Mouse (Mus musculus) megakaryocyte, embryonic 14.5 days (primary cell): Measurements from ENCODE around the gene Gm17509.

ENCODE experiments used
- FLI1 ChIP-seq: IDR thresholded peaks from 2 replicates; pipeline ENCODE4 v1.6.1; 2012; ENCODE audit warnings: low read length, inconsistent platforms, mixed read lengths
- GATA1 ChIP-seq: IDR thresholded peaks from 3 replicates; pipeline ENCODE4 v1.6.1; 2012; ENCODE audit warnings: mixed read lengths, low read length, inconsistent platforms, borderline replicate concordance

GRCm38 (mm10) chr13:117230371-117231110 is 9.7 kb upstream of the Gm17509 start:
- TF ChIP-seq GATA1, result no peak
- no peak for TF ChIP-seq FLI1
